Mouse (Mus musculus) midbrain, embryonic 12.5 days (tissue): Measurements from ENCODE around the gene Heph. TPM values are rescaled to one million over a fixed set of nuclear protein-coding genes. Genes with fewer than 3 reads are reported as not detected.
A peak's percentile ranks its signal among the peaks of the same experiment; 100 is the strongest.
"Not testable (repeated sequence)": the region's sequence is repeated elsewhere in the genome, so short reads cannot be mapped to it uniquely, and the experiment has no call there.

Source experiments
- ATAC-seq: fragments of 200-750 bp; cut with Nextera tagmentation; 2 replicates; pipeline ENCODE4 v1.8.0; 2017; ENCODE audit warnings: low read depth, moderate TSS enrichment, moderate library complexity; ENCODE audit not compliant: low FRiP score
- H3K27ac ChIP-seq: fragments of 300-500 bp; sonication (generic); replicated peaks from 2 replicates; pipeline ENCODE4 v1.5.1; 2016; ENCODE audit warnings: mild to moderate bottlenecking
- H3K27me3 ChIP-seq: fragments of 300-500 bp; sonication (generic); 2 replicates; pipeline ENCODE4 v1.6.1; 2016; ENCODE audit warnings: mild to moderate bottlenecking
- H3K36me3 ChIP-seq: fragments of 300-500 bp; sonication (generic); 2 replicates; pipeline ENCODE4 v1.6.1; 2016
- H3K4me1 ChIP-seq: fragments of 300-500 bp; sonication (generic); 2 replicates; pipeline ENCODE4 v1.6.1; 2016
- H3K4me2 ChIP-seq: fragments of 300-500 bp; sonication (generic); replicated peaks from 2 replicates; pipeline ENCODE4 v1.6.1; 2016; ENCODE audit warnings: mild to moderate bottlenecking, moderate library complexity
- H3K4me3 ChIP-seq: fragments of 300-500 bp; sonication (generic); 2 replicates; pipeline ENCODE4 v1.5.1; 2016; ENCODE audit warnings: mild to moderate bottlenecking
- H3K9ac ChIP-seq: fragments of 300-500 bp; sonication (generic); replicated peaks from 2 replicates; pipeline ENCODE4 v1.6.1; 2016; ENCODE audit warnings: mild to moderate bottlenecking, moderate library complexity
- H3K9me3 ChIP-seq: fragments of 300-500 bp; sonication (generic); 2 replicates; pipeline ENCODE4 v1.6.1; 2016; ENCODE audit warnings: mild to moderate bottlenecking
- WGBS: fragments of 180-500 bp; shearing (Covaris S2); methylation state at CpG from one replicate; pipeline ENCODE4 v1.1.7; 2016; 5-methylcytosine and 5-hydroxymethylcytosine counted together
- polyA plus RNA-seq: library from polyadenylated mRNA; unstranded; fragments of >200 nt; fragmentation: Nextera tagmentation; extraction: Ambion mirVana; gene quantifications from 2 replicates; pipeline ENCODE4 v1.2.1, GENCODE M21; 2016

Heph gene
- 13.0 and 13.3 TPM in 2 replicates for polyA plus RNA-seq

DNA sequence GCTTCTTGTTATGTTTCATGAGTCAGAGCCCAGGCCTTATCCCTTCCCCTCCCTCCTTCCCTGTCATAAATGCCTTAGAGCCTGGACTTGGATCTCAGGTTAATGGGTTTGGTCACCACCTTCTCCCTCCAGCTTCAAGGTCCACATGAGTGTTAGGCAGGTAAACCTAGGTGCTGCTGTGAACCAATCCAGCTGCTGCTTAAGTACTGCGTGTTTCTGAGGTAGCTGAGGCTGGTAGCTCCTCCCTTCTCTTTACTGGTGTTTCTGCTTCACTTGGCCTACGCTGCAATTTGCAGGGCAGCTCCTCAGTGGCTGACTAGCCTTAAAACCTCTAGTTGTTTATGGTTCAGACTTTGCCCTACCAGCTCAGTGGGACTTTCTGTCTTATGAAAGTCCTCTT is at the start of gene Heph:
Gene Heph (plus strand): TSS at position 211 of the 400 bp plus-strand sequence.
- Histone ChIP-seq H3K27me3 (no peaks in the 10 kb centered on the region), H3K4me3 (peak within 1 kb of the TSS; percentile 27), H3K36me3 (no peaks in the 10 kb centered on the region), H3K4me2 (peak within 1 kb of the TSS; percentile 35), H3K9ac (no peak within 1 kb of the TSS), H3K4me1 (no peaks in the 10 kb centered on the region), H3K27ac (no peak within 1 kb of the TSS), H3K9me3 (no peaks in the 10 kb centered on the region)
- ATAC-seq, result no peak
- WGBS, result 55% methylated on average over 2 of the region's 2 CpGs

DNA sequence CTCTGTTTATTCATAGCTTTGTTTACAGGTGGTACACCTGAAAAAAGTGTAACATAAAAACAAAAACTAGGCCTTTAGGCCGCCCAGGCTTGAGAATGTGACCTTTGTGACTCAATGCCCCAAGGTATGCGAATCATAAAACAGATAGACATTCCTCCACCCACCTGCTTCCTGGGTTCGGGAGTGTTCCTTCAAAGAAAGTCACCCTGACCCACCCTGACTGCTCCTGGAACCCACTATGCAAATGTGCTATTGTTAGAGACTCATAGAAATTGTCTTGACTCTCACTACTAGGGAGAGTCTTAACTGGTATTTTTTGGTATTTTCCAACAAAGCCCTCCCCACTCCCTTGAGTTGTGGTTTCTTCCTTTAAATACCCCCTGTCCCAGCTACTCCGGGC is 39.8 kb upstream of the Heph start:
- not testable (repeated sequence) for H3K4me1 ChIP-seq, H3K27me3 ChIP-seq, ATAC-seq, H3K4me3 ChIP-seq, H3K9me3 ChIP-seq, H3K9ac ChIP-seq, H3K27ac ChIP-seq, H3K4me2 ChIP-seq, H3K36me3 ChIP-seq
- 78% methylated on average over 4 of the region's 4 CpGs for WGBS

DNA sequence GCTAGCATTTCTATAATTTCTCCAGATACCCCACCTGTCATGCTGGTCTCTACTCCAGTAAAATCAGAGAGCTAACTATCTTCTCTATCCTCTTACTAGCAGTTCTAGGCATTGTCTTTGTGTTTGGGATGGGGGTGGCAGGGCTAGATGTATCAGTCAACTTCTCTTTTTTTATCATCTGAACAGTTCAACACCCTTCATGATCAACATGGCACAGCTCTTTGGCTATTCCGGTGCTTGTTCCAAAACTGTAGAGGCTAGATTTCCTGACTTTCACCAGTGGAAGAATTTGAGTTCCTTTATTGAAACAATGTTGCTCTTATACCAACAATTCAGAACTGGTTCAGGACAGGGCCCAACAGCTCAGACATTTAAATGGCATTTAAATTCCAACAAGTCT is 38.2 kb upstream of the Heph start:
- no peaks in the 10 kb centered on the region for H3K9me3 ChIP-seq
- H3K27me3 ChIP-seq, result no peaks in the 10 kb centered on the region
- ATAC-seq, result no peak
- no peak overlapping the region for H3K9ac ChIP-seq
- H3K27ac ChIP-seq, result no peak overlapping the region
- no peaks in the 10 kb centered on the region for H3K36me3 ChIP-seq
- no peak overlapping the region for H3K4me2 ChIP-seq
- H3K4me1 ChIP-seq, result no peaks in the 10 kb centered on the region
- H3K4me3 ChIP-seq, result no peak overlapping the region
- WGBS, result 95% methylated on average over 1 of the region's 1 CpGs

DNA sequence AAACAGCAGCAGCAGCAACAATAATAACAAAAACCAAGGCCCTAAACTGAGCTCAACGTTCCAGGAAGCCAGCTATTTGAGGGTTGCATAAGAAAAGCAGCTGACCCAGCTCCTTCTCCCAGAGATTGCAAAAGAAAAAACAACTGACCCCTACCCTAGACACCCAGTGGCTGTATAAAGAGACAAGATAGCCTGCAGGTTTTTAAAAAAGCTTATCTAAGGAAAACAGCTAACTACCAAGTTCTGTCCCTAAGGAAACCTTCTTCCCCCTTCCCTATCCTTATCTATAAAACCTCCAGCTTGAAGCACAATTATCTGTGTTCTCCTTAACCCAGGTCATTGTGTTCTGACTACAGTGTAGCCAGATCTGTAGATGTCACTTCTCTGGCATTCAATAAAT is 37.4 kb upstream of the Heph start:
- Histone ChIP-seq H3K9ac (no peak overlapping the region), H3K9me3 (no peaks in the 10 kb centered on the region), H3K36me3 (no peaks in the 10 kb centered on the region), H3K4me2 (no peak overlapping the region), H3K4me1 (no peaks in the 10 kb centered on the region), H3K27me3 (no peaks in the 10 kb centered on the region), H3K27ac (no peak overlapping the region), H3K4me3 (no peak overlapping the region)
- 64% methylated on average over 1 of the region's 1 CpGs for WGBS
- ATAC-seq, result no peak

DNA sequence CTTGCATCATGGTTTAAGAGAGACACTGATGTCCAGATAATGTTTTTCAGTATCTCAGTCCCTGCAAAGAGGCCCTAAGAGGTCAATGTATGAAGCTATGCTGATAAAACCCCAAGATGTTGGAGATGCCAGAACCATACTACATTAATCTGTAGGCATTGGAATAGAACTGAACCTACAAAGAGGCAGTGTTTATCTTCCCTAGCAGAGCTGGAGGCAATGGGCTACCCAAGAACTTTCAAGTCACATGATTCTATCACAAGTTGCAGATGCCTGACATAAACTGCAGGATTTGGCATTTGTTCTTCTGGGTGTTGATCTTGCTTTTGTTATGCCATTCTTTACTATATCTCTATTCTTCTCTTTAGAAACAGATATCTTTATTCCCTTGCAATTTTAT is 35.8 kb upstream of the Heph start:
- Histone ChIP-seq H3K9ac (no peak overlapping the region), H3K9me3 (no peaks in the 10 kb centered on the region), H3K4me3 (no peak overlapping the region), H3K4me2 (no peak overlapping the region), H3K4me1 (no peaks in the 10 kb centered on the region), H3K27ac (no peak overlapping the region), H3K27me3 (no peaks in the 10 kb centered on the region), H3K36me3 (no peaks in the 10 kb centered on the region)
- ATAC-seq, result no peak

DNA sequence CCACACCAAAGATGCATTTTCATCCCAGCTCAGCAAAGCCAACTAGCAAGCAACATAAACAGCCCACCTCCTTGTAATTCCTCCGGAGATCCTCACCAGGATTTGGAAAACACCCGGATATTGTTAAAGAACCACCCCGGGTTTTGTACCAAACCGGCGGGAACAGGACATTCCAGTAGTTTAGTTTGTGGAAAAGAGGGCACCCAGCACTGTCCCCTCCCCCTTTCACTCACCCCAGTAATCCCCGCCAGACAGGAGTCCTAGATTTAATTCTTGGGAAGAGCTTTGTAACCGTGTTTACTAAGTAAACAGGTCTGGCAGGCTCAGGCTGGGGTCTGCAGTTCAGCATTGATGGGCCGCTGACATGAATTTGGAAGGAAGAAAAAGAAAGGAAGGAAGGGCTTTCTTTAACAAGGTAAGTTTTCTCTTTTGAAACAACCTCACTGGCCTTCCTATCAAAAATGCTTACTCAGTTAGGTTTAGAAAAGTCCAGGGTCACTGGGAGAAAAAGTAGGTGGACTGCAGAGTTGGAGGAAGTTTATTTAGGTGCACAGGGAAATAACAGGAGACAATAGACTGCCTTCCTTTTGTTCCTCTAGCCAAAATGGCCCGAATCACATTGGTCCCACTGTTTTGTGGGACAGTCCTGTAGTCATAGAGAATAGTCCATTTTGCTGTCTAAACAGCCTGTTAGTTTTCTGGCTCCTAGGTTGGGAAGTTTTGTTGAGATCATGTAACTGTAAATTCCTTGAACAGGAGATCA is 1.2 kb downstream of the Heph start, which contains the start of gene Hsf3:
Gene Hsf3 (minus strand): TSS at position 94 of the 763 bp plus-strand sequence.
- Histone ChIP-seq H3K4me2 (peak within 1 kb of the TSS; percentile 35), H3K27ac (no peak within 1 kb of the TSS), H3K9me3 (no peaks in the 10 kb centered on the region), H3K4me3 (peak within 1 kb of the TSS; percentile 27), H3K27me3 (no peaks in the 10 kb centered on the region), H3K9ac (no peak within 1 kb of the TSS), H3K36me3 (no peaks in the 10 kb centered on the region), H3K4me1 (no peaks in the 10 kb centered on the region)
- 22% methylated on average over 9 of the region's 9 CpGs for WGBS
- peak; percentile 66 for ATAC-seq

DNA sequence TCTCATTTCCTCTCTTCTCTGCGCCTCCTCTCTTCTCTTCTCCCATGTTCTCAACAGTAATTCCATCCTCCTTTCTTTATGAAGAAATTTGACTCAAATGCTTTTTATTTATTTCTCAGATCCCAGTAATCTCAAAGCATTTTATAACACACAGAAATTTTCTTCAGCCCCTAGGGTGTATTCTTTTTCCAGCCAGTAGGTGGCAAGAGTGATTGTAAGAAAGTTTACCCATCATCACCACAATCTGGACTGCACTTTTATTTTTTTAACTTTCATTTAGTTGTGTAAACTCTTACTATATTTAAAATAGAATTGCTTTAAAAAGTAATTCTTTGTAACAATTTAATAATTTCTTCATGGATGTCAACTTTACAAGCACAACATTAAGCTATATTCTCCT is 46.4 kb downstream of the Heph start:
- ATAC-seq, result no peak
- no peaks in the 10 kb centered on the region for H3K27me3 ChIP-seq
- H3K4me2 ChIP-seq, result no peak overlapping the region
- WGBS, result 81% methylated on average over 1 of the region's 1 CpGs
- H3K4me1 ChIP-seq, result no peaks in the 10 kb centered on the region
- no peak overlapping the region for H3K4me3 ChIP-seq
- no peak overlapping the region for H3K27ac ChIP-seq
- H3K9me3 ChIP-seq, result no peaks in the 10 kb centered on the region
- H3K36me3 ChIP-seq, result no peaks in the 10 kb centered on the region
- H3K9ac ChIP-seq, result no peak overlapping the region

Other genes starting within 250 kb of the Heph start
- gene Vsig4, start 161.9 kb upstream of the Heph start, polyA plus RNA-seq, result not detected in 2 replicates
- gene Hsf3, start 935 bp downstream of the Heph start, polyA plus RNA-seq, result not detected in 2 replicates